Mouse (Mus musculus): ENCODE measurements at regions not wholly inside any gene's neighbourhood (a gene's known extent, or its start where the extent isn't known, plus 50 kb on each side); places are given as distances from the start of the nearest gene placed in this dataset.

DNA sequence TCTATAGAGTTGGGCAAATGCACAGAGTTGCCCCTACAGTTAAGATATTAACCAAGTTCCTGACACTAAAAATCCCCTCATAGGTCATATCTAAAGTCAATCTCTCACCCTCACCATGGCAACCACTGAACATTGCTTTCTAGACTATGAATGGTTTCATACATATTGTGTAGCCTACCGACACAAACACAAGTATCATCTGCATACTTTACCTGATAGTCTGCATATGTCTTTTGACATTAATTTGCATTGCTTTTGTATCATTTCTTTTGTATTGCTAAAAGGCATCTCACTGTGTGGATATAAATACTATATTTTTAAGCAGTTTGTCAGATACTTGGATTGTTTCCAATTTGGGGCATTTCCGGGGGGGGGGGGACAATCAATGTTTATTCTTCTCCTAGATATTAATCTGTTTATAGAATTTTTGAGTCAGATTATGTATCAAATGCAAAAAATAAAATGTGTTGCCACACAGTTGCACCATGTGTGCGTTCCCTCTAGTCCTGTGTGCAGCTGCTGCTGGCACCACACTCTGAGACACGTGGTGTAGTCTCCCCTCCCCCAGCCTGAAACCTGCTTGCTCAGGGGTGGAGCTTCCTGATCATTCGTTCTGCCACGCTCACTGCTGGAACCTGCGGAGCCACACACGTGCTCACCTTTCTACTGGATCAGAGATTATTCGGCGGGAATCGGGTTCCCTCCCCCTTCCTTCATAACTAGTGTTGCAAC, 94.7 kb upstream of the Mapk10 start:
- no peak for ATAC-seq

- ATAC-seq, result no peak
These were observed 93.8 kb upstream of the Mapk10 start for GRCm38 (mm10) chr5:103304975-103305374.

DNA sequence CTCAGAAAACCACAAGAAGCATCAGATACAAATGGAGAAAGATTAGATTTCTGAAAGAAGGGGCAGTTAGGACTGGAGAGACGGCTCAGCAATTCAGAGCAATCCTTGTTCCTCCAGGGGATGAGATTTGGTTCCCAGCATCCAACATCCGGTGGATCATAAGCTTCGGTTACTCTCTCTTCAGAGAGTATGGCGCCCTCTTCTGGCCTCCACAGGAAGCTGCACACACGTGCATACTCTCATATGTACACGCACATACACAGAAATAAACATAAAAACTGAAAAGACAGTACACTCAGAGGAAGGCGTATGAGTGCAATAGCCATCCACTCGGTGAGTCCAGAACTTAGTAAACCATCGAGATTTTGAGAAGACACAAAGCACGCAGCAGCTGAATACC, 91.6 kb upstream of the Mapk10 start:
- ATAC-seq, result no peak

- no peak for ATAC-seq
These were observed 90.2 kb upstream of the Mapk10 start for GRCm38 (mm10) chr5:103301303-103301702.

DNA sequence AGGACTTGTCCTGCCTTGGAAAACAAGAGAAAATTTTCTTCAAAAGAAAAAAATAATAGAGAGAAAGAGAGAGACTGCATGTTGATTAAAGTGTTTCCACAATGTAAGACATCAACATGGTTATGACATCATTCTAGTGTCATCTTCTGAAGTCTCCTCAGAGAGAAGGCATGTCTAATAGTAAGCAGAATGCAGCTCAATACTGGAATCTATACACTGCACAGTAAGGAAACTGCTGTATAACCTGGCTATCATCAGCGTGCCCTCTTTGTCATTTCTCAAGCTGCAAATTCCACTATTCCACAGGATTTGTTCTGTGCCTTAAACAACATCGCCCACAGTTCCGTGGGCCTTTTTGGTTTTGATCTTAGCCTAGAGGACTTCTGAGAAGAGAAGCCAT, 82.8 kb upstream of the Mapk10 start:
- ATAC-seq, result no peak

GRCm38 (mm10) chr5:103291691-103292090, 80.6 kb upstream of the Mapk10 start:
- no peak for ATAC-seq

GRCm38 (mm10) chr5:103291219-103291618, 80.1 kb upstream of the Mapk10 start:
- no peak for ATAC-seq

- ATAC-seq, result no peak
These were observed 58.1 kb upstream of the Mapk10 start for GRCm38 (mm10) chr5:103269206-103269605.

DNA sequence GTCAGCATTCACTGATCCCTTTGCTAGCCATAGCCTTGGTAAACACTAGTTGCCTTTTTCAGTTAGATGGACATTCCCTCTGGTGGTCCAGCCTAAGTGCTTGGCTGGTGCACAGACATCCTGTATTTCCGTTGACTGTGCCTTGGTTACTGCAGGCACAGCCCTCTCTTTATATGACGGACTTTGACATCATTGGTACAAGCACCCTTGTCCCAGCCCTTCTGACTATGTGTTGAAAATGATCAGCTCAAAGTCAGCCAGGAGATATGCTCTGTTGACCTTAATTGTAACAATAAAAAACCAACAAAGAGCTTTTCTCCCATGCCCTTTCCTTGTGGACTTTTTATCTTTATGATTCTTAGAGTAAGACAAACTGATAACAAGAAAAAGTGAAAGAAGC, 53.8 kb upstream of the Mapk10 start:
- no peak for ATAC-seq

GRCm38 (mm10) chr5:103261406-103261805, 50.3 kb upstream of the Mapk10 start:
- ATAC-seq, result no peak
